9 mouse cellular contexts compared by ENCODE assay signal in the genomic region with DNA sequence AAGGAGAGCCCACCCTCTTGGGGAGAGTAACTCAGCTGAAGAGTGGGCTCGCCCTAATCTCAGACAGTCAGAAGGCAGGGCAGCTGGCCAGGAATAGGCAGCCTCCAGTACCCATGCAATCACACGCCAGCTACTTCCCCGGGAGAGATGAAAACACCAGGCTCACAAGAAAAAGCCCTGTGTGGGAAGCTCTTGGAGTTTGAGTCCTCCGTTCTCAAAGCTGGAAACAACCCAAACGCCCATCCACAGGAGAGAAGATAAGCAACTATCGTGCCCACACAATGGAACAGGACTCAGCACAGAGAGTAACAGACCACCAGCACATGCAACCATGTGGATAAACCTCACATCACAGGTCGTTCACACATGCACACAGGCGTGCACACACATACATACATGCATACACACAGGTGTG. TPM values are rescaled to one million over a fixed set of nuclear protein-coding genes. Genes with fewer than 3 reads are reported as not detected.
A peak's percentile ranks its signal among the peaks of the same experiment; 100 is the strongest.
DNase-seq lines count a peak whose midpoint lies in the region; ATAC-seq lines count a peak whose summit lies in the region.
"Had no signal": no experiment of that assay in that cellular context is flagged by ENCODE, and none has a peak within 500 bp of the region (broad histone marks: within the 10 kb centered on the region; RNA-seq: fewer than 3 reads in every experiment).

No protein-coding gene starts in this region.

- WGBS in hindbrain, embryonic 10.5 days: 88% methylated on average over 8 of the region's 8 CpGs
- 88% methylated on average over 8 of the region's 8 CpGs for WGBS in hindbrain, embryonic 11.5 days
- 42% methylated on average over 8 of the region's 8 CpGs for WGBS in forebrain, embryonic 14.5 days
- WGBS in midbrain, embryonic 16.5 days: 63% methylated on average over 8 of the region's 8 CpGs

- DNase-seq in hindbrain, embryonic 10.5 days (ENCODE audit: low spot score): no peak
- no peak for DNase-seq in hindbrain, embryonic 11.5 days (ENCODE audit: low spot score)
- peak; percentile 73 for DNase-seq in forebrain, embryonic 14.5 days (ENCODE audit: low spot score)
- peak; percentile 72 for DNase-seq in layer of hippocampus, adult 9-11 months
- DNase-seq in cerebellum, adult 18-20 months: no peak
- no peak for DNase-seq in urinary bladder, postnatal 4 days (ENCODE audit: low spot score in 2 of 2)
- DNase-seq in ovary, postnatal 14 days (ENCODE audit: low spot score): no peak

- H3K9ac ChIP-seq in hindbrain, embryonic 11.5 days (ENCODE audit: low read depth, low read length): no peak overlapping the region
- no peak overlapping the region for H3K9ac ChIP-seq in forebrain, embryonic 14.5 days (ENCODE audit: low read length)
- H3K9ac ChIP-seq in midbrain, embryonic 16.5 days (ENCODE audit: low read depth, low read length): no peak overlapping the region
- H3K9ac ChIP-seq: embryonic facial prominence, embryonic 12.5 days had no signal

- H3K27me3 ChIP-seq in hindbrain, embryonic 10.5 days (ENCODE audit: insufficient read depth, poor library complexity, severe bottlenecking): no peaks in the 10 kb centered on the region
- no peaks in the 10 kb centered on the region for H3K27me3 ChIP-seq in hindbrain, embryonic 11.5 days (ENCODE audit: control insufficient read depth, insufficient read depth, low read length)
- no peaks in the 10 kb centered on the region for H3K27me3 ChIP-seq in forebrain, embryonic 14.5 days (replicated peaks; ENCODE audit: control insufficient read depth, insufficient read depth, low read length)
- no peaks in the 10 kb centered on the region for H3K27me3 ChIP-seq in midbrain, embryonic 16.5 days (ENCODE audit: control insufficient read depth, insufficient read depth, low read depth, low read length)
- H3K27me3 ChIP-seq: embryonic facial prominence, embryonic 12.5 days had no signal

- H3K9me3 ChIP-seq in hindbrain, embryonic 10.5 days: no peaks in the 10 kb centered on the region
- H3K9me3 ChIP-seq in hindbrain, embryonic 11.5 days (ENCODE audit: control insufficient read depth, low read length): no peaks in the 10 kb centered on the region
- no peaks in the 10 kb centered on the region for H3K9me3 ChIP-seq in forebrain, embryonic 14.5 days (replicated peaks; ENCODE audit: control insufficient read depth, low read length)
- no peaks in the 10 kb centered on the region for H3K9me3 ChIP-seq in midbrain, embryonic 16.5 days (replicated peaks; ENCODE audit: control insufficient read depth, low read length, poor library complexity, severe bottlenecking)
- H3K9me3 ChIP-seq: embryonic facial prominence, embryonic 12.5 days had no signal

- H3K4me2 ChIP-seq in hindbrain, embryonic 11.5 days (replicated peaks; ENCODE audit: low read depth, low read length): no peak overlapping the region
- no peak overlapping the region for H3K4me2 ChIP-seq in forebrain, embryonic 14.5 days (ENCODE audit: low read length)
- H3K4me2 ChIP-seq in midbrain, embryonic 16.5 days (ENCODE audit: low read length): no peak overlapping the region
- H3K4me2 ChIP-seq: embryonic facial prominence, embryonic 12.5 days had no signal

- no peaks in the 10 kb centered on the region for H3K36me3 ChIP-seq in hindbrain, embryonic 10.5 days
- no peaks in the 10 kb centered on the region for H3K36me3 ChIP-seq in hindbrain, embryonic 11.5 days (ENCODE audit: control insufficient read depth, insufficient read depth, low read length)
- no peaks in the 10 kb centered on the region for H3K36me3 ChIP-seq in forebrain, embryonic 14.5 days (ENCODE audit: control insufficient read depth, insufficient read depth, low read length)
- no peaks in the 10 kb centered on the region for H3K36me3 ChIP-seq in midbrain, embryonic 16.5 days (ENCODE audit: control insufficient read depth, insufficient read depth, low read length)
- H3K36me3 ChIP-seq: embryonic facial prominence, embryonic 12.5 days had no signal

- peak overlapping the region; percentile 50; the same call in 1 of the 2 replicates for H3K27ac ChIP-seq in hindbrain, embryonic 10.5 days
- H3K27ac ChIP-seq in hindbrain, embryonic 11.5 days (ENCODE audit: low read depth, low read length): no peak overlapping the region
- H3K27ac ChIP-seq in forebrain, embryonic 14.5 days (ENCODE audit: low read depth, low read length): peak overlapping the region; percentile 66
- peak overlapping the region; percentile 63; the same call in 1 of the 2 replicates for H3K27ac ChIP-seq in midbrain, embryonic 16.5 days (ENCODE audit: low read length)

- H3K4me1 ChIP-seq in hindbrain, embryonic 10.5 days (replicated peaks): peaks cover 68% of the 10 kb centered on the region
- H3K4me1 ChIP-seq in hindbrain, embryonic 11.5 days (replicated peaks; ENCODE audit: control insufficient read depth, insufficient read depth, low read length): peaks cover 6% of the 10 kb centered on the region
- peaks cover 49% of the 10 kb centered on the region for H3K4me1 ChIP-seq in forebrain, embryonic 14.5 days (ENCODE audit: control insufficient read depth, insufficient read depth, low read length)
- H3K4me1 ChIP-seq in midbrain, embryonic 16.5 days (ENCODE audit: control insufficient read depth, insufficient read depth, low read length): peaks cover 26% of the 10 kb centered on the region

- ATAC-seq in hindbrain, embryonic 11.5 days (ENCODE audit: low FRiP score): no peak
- ATAC-seq in forebrain, embryonic 14.5 days: no peak
- peak; percentile 63; the same call in 1 of the 2 replicates for ATAC-seq in midbrain, embryonic 16.5 days

- H3K4me3 ChIP-seq in hindbrain, embryonic 10.5 days: no peak overlapping the region
- H3K4me3 ChIP-seq in hindbrain, embryonic 11.5 days (ENCODE audit: low read depth, low read length): no peak overlapping the region
- H3K4me3 ChIP-seq in forebrain, embryonic 14.5 days (ENCODE audit: low read depth, low read length): no peak overlapping the region
- H3K4me3 ChIP-seq in midbrain, embryonic 16.5 days (ENCODE audit: low read depth, low read length): no peak overlapping the region
- H3K4me3 ChIP-seq: embryonic facial prominence, embryonic 12.5 days had no signal

RNA-seq across cellular contexts. Expression of gene Mapkapk2, which starts 23.1 kb away (rescaled TPM):
- polyA plus RNA-seq in hindbrain, embryonic 10.5 days (2016; fragmentation: Nextera tagmentation; extraction: Ambion mirVana): 47.0 and 51.1 TPM in 2 replicates
- 39.8 and 43.7 TPM in 2 replicates for polyA plus RNA-seq in hindbrain, embryonic 11.5 days (2014; fragmentation: Nextera tagmentation; extraction: Ambion mirVana)
- polyA plus RNA-seq in forebrain, embryonic 14.5 days (2014; fragmentation: Nextera tagmentation; extraction: Ambion mirVana): 24.7 and 35.2 TPM in 2 replicates
- 12.6 and 14.9 TPM in 2 replicates for polyA plus RNA-seq in midbrain, embryonic 16.5 days (2015; fragmentation: Nextera tagmentation; extraction: Ambion mirVana)

RNA-seq across cellular contexts. Expression of gene Il10, which starts 54.9 kb away (rescaled TPM):
- polyA plus RNA-seq in hindbrain, embryonic 10.5 days (2016; fragmentation: Nextera tagmentation; extraction: Ambion mirVana): not detected in 2 replicates
- polyA plus RNA-seq in hindbrain, embryonic 11.5 days (2014; fragmentation: Nextera tagmentation; extraction: Ambion mirVana): not detected in 2 replicates
- 0.16 TPM in 1 of 2 replicates, not detected in the other for polyA plus RNA-seq in forebrain, embryonic 14.5 days (2014; fragmentation: Nextera tagmentation; extraction: Ambion mirVana)
- not detected in 2 replicates for polyA plus RNA-seq in midbrain, embryonic 16.5 days (2015; fragmentation: Nextera tagmentation; extraction: Ambion mirVana)
- polyA plus RNA-seq: embryonic facial prominence, embryonic 12.5 days had no signal

Comparison
In these comparisons a context has a peak if more than half of its experiments do, and no peak if none do; other contexts are left out.
1. DNase-seq: peak in forebrain, embryonic 14.5 days (single experiment) and layer of hippocampus, adult 9-11 months (single experiment); none in hindbrain, embryonic 10.5 days (single experiment), hindbrain, embryonic 11.5 days (single experiment), cerebellum, adult 18-20 months (0 of 2), urinary bladder, postnatal 4 days (0 of 2) and ovary, postnatal 14 days (single experiment).